Mouse (Mus musculus) neural tube, embryonic 13.5 days (tissue): Measurements from ENCODE around the gene Gm16181. TPM values are rescaled to one million over a fixed set of nuclear protein-coding genes. Genes with fewer than 3 reads are reported as not detected.
A peak's percentile ranks its signal among the peaks of the same experiment; 100 is the strongest.

Experiments
- ATAC-seq: fragments of 200-750 bp; cut with Nextera tagmentation; 2 replicates; pipeline ENCODE4 v1.8.0; 2017; ENCODE audit warnings: low read depth, mild to moderate bottlenecking, moderate TSS enrichment, moderate library complexity
- H3K27ac ChIP-seq: fragments of 300-500 bp; sonication (generic); replicated peaks from 2 replicates; pipeline ENCODE4 v1.5.1; 2015; ENCODE audit warnings: moderate library complexity, mild to moderate bottlenecking, inconsistent platforms
- H3K27me3 ChIP-seq: fragments of 300-500 bp; sonication (generic); 2 replicates; pipeline ENCODE4 v1.6.1; 2015; ENCODE audit warnings: mild to moderate bottlenecking, inconsistent platforms
- H3K36me3 ChIP-seq: fragments of 300-500 bp; sonication (generic); 2 replicates; pipeline ENCODE4 v1.6.1; 2015; ENCODE audit warnings: mild to moderate bottlenecking, inconsistent platforms
- H3K4me1 ChIP-seq: fragments of 300-500 bp; sonication (generic); replicated peaks from 2 replicates; pipeline ENCODE4 v1.6.1; 2015; ENCODE audit warnings: inconsistent platforms
- H3K4me2 ChIP-seq: fragments of 300-500 bp; sonication (generic); 2 replicates; pipeline ENCODE4 v1.6.1; 2015; ENCODE audit warnings: inconsistent platforms, mild to moderate bottlenecking, moderate library complexity
- H3K4me3 ChIP-seq: fragments of 300-500 bp; sonication (generic); 2 replicates; pipeline ENCODE4 v1.5.1; 2015; ENCODE audit warnings: mild to moderate bottlenecking, inconsistent platforms
- H3K9ac ChIP-seq: fragments of 300-500 bp; sonication (generic); 2 replicates; pipeline ENCODE4 v1.6.1; 2015; ENCODE audit warnings: moderate library complexity, mild to moderate bottlenecking, inconsistent platforms
- H3K9me3 ChIP-seq: fragments of 300-500 bp; sonication (generic); 2 replicates; pipeline ENCODE4 v1.6.1; 2016; ENCODE audit warnings: inconsistent platforms
- WGBS: fragments of 180-500 bp; shearing (Covaris S2); methylation state at CpG from one replicate; pipeline ENCODE4 v1.1.7; 2015; 5-methylcytosine and 5-hydroxymethylcytosine counted together
- polyA plus RNA-seq: library from polyadenylated mRNA; unstranded; fragments of >200 nt; fragmentation: Nextera tagmentation; extraction: Ambion mirVana; gene quantifications from 2 replicates; pipeline ENCODE4 v1.2.1, GENCODE M21; 2015

Gene Gm16181
- polyA plus RNA-seq, 1 experiment from 2014 or later, result 0.56 TPM

DNA sequence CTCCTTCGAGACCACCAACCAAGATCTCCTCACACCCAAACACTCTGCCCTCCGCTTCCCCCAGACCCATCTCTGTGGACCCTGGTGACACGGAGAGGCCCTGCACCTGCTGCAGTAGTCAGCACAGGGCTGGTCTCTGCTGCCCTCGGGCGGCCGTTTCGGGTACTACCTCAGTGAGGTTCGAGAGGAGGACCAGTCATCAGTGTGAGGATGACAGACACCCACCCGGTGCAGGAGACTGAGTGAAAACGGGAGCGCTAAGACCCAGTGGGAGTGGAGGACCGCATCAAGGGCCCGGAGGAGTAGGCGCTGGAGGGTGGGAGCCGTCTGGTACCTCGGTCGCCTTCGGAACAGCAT, 15.7 kb downstream of the Gm16181 start:
- WGBS, result 1% methylated on average over 18 of the region's 18 CpGs
- peaks cover 3% of the 10 kb centered on the region; the same call in 1 of the 2 replicates for H3K36me3 ChIP-seq
- ATAC-seq, result peak; percentile 86
- peaks cover 55% of the 10 kb centered on the region for H3K4me1 ChIP-seq
- peak overlapping the region; percentile 53 for H3K4me3 ChIP-seq
- H3K9me3 ChIP-seq, result no peaks in the 10 kb centered on the region
- peak overlapping the region; percentile 95 for H3K27ac ChIP-seq
- peak overlapping the region; percentile 77 for H3K9ac ChIP-seq
- H3K4me2 ChIP-seq, result peak overlapping the region; percentile 97
- H3K27me3 ChIP-seq, result no peaks in the 10 kb centered on the region

DNA sequence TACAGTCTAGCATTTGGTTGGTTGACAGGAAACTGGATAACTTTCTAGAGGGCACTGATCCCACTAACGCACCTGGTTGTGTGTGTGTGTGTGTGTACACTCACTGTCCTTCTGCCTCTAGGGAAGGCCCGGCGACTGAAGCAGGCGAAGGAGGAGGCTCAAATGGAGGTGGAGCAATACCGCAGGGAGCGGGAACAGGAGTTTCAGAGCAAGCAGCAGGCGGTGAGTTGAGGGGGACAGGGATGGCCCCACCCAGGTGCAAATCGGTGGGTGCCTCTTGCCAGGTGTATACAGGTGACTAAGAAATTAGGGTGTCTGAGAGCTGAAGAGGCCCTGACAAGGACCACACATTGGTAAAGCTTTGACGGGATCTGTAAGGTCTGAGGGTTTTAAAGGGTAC, 16.4 kb downstream of the Gm16181 start:
- WGBS, result 78% methylated on average over 9 of the region's 9 CpGs
- 0 out of 2 replicates have a peak, but pooled peaks cover 3% of the 10 kb centered on the region for H3K36me3 ChIP-seq
- peak overlapping the region; percentile 97 for H3K4me2 ChIP-seq
- H3K4me1 ChIP-seq, result peaks cover 52% of the 10 kb centered on the region
- H3K9ac ChIP-seq, result peak overlapping the region; percentile 77
- no peaks in the 10 kb centered on the region for H3K27me3 ChIP-seq
- peak overlapping the region; percentile 53 for H3K4me3 ChIP-seq
- no peak for ATAC-seq
- no peaks in the 10 kb centered on the region for H3K9me3 ChIP-seq
- peak overlapping the region; percentile 95 for H3K27ac ChIP-seq

DNA sequence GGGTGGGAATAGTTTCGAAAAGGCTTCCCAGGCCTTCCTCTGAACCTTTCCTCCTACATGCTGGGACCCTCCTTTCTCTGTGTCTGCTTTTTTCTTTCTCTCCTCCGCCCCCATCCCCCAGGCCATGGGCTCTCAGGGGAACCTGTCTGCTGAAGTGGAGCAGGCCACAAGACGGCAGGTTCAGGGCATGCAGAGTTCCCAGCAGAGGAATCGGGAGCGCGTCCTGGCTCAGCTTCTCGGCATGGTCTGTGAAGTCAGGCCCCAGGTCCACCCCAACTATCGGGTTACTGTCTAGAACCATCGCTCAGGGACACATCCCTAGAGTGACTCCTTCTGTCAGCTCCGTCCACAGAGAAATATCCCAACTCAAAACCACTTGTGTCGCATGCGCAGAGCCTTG, 16.9 kb downstream of the Gm16181 start:
- ATAC-seq, result no peak
- Histone ChIP-seq H3K36me3 (0 out of 2 replicates have a peak, but pooled peaks cover 3% of the 10 kb centered on the region), H3K9ac (peak overlapping the region; percentile 77), H3K4me1 (peaks cover 47% of the 10 kb centered on the region), H3K9me3 (no peaks in the 10 kb centered on the region), H3K4me2 (peak overlapping the region; percentile 97), H3K27me3 (no peaks in the 10 kb centered on the region), H3K4me3 (peak overlapping the region; percentile 53; the same call in 1 of the 2 replicates), H3K27ac (no peak overlapping the region)
- 85% methylated on average over 12 of the region's 12 CpGs for WGBS

DNA sequence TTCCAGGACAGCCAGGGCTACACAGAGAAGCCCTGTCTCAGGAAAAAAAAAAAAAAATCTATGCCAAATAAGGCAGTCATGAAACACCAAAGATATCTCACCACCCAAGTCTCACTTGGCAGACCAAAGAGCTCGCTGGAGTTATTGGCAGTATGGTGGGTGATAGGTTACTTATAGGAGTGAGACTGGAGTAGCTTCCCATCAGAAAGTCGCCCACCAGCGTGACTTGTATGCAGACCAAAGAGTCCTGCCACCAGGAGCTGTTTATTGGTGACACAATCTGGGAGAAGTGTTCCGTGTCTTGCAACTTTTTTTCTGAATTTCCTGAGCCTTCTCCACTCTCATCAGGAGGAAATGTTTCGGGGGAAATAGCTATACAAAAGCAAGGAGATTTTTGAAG, 19.1 kb downstream of the Gm16181 start:
- Histone ChIP-seq H3K4me2 (no peak overlapping the region), H3K36me3 (peaks cover 16% of the 10 kb centered on the region), H3K4me3 (no peak overlapping the region), H3K9me3 (no peaks in the 10 kb centered on the region), H3K27ac (peak overlapping the region; percentile 100; the same call in 1 of the 2 replicates), H3K27me3 (no peaks in the 10 kb centered on the region), H3K4me1 (peaks cover 46% of the 10 kb centered on the region), H3K9ac (no peak overlapping the region)
- WGBS, result 87% methylated on average over 5 of the region's 5 CpGs
- no peak for ATAC-seq

DNA sequence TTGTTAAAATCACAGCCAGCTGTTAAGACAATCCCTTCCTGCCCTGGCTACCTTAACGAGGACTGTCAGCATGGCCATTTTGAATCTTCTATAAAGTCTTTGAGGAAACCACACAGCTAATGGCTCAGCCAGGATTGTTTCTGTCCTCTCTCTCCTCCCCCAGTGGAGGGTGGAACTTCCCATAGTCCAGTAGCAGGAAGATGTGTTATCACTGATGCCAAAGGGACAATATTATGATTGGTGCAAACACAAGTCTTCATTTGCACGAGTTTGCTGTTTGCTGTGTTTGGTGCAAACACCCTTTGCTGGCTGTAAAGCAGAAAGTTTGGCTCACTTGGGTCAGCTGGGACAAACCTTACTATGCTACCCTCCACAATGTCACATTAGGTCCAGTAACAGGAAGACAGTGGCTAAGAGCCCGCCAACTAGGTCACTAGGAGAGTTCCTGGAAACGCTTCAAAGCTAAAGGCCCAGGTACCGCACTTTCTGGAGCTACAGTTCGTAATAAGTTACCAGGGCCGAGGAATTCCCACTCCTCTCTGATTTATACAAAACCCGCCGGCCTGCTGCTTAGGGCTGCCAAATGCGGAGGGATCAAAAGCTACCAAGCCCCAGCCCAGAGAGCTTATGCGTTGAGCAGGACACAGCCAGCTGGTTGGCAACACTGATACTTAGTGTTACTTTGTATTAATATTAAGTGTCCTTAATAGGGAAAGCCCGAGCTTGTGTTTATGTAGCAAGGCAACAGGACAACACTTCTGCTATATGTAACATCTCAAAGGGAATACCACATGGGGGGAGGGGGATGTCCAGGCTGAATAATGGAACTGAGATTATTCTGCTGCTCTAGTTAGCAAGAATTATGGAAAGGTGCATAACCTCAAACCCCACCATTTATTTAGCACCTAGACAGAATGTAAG, 20.0 kb downstream of the Gm16181 start:
- H3K4me3 ChIP-seq, result peak overlapping the region; percentile 99
- 33% methylated on average over 12 of the region's 12 CpGs for WGBS
- H3K9ac ChIP-seq, result peak overlapping the region; percentile 100
- ATAC-seq, result peak; percentile 0; the same call in 1 of the 2 replicates
- peak overlapping the region; percentile 100 for H3K27ac ChIP-seq
- H3K9me3 ChIP-seq, result no peaks in the 10 kb centered on the region
- H3K4me1 ChIP-seq, result peaks cover 50% of the 10 kb centered on the region
- peak overlapping the region; percentile 93 for H3K4me2 ChIP-seq
- H3K36me3 ChIP-seq, result peaks cover 26% of the 10 kb centered on the region
- H3K27me3 ChIP-seq, result no peaks in the 10 kb centered on the region

DNA sequence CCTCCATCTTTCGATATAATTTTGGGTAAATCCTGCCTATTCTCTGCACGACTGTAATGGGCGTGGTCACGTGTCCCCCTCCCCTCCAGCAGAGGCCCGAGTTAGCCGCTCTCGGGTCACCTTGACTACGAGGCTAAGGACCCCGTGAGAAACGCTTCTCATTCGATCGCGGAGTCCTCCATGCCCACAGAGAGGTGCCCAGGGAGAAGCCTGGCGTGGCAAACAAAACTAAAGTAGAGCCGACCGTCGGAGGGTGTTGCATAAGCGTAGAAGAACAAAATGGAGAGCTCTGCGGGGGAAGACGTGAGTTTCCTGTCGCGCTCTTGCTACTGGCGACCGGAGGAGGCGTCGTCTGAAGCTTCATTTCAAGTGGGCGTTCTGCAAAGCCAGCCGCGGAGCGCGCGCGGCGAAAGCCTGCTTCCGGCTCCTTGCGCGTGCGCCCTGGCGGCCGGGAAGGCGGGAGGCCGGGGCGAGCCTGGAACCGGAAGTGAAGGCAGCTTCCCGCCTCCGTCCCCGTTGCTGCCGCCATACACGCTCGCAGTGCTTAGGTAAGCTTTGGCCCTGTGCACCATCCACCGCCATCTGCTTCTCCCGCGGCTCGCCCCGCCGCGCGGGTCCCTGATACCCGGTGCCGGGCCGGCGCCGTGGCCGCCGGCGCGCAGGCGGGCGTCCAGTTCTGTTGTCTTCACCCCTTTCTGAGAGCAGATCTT, 20.8 kb downstream of the Gm16181 start, which contains the start of gene Ddx39b:
Gene Ddx39b (plus strand): TSS at position 442 of the 710 bp plus-strand sequence.
- Histone ChIP-seq H3K9me3 (no peaks in the 10 kb centered on the region), H3K9ac (peak within 1 kb of the TSS; percentile 100), H3K27ac (peak within 1 kb of the TSS; percentile 100), H3K4me2 (peak within 1 kb of the TSS; percentile 93), H3K27me3 (no peaks in the 10 kb centered on the region), H3K36me3 (peaks cover 34% of the 10 kb centered on the region), H3K4me3 (peak within 1 kb of the TSS; percentile 99), H3K4me1 (peaks cover 58% of the 10 kb centered on the region)
- WGBS, result under 1% methylated on average over 66 of the region's 69 CpGs
- ATAC-seq, result peak; percentile 89

DNA sequence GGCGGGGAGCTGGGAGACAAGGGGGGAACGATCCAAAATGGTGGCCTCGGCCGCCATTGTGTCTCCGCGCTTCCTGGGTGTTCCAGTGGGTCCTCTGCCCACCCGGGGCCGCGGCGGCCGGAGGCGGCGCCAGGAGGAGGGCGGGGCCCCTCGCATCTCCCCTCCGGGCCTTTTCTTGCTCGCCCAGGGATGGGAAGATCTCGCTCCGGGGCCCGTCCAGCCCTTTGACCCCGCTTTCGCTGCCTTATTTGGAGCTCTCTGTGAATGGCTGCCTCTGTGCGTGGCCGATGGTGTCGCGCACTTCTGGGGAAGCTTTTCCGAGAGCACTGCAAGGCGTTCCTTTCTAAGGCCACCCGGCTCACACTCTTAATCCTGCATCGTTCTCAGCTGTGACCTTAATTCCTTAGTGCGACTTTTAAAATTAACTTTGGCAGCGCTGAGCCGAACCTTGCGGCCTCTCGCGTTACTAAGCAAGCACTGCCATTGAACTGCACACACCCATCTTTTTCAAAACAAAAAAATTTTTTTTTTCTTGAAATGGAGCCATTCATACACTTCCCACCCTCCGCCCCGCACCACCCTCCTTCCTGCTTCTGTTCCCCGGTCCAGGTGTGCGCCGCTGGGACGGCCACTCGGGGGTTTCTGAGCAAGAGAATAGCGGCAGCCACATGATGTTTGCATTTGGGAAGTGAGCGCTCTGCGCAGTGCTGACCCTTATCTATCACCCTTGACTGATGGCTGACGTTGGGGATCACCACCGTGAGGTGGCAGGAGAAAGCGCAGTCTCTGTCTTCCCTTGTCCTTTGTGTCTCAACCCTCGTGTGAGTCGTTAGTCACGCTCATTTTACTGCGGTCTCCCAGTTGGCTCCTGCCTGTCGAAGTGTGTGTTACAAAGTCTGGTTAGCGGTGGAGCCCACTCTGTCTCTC, 21.6 kb downstream of the Gm16181 start:
- peak; percentile 40 for ATAC-seq
- Histone ChIP-seq H3K4me2 (peak overlapping the region; percentile 93), H3K4me1 (peaks cover 58% of the 10 kb centered on the region), H3K27me3 (no peaks in the 10 kb centered on the region), H3K36me3 (peaks cover 42% of the 10 kb centered on the region), H3K4me3 (peak overlapping the region; percentile 99), H3K9me3 (no peaks in the 10 kb centered on the region), H3K27ac (peak overlapping the region; percentile 100), H3K9ac (peak overlapping the region; percentile 100)
- WGBS, result 0% methylated on average over 55 of the region's 55 CpGs

DNA sequence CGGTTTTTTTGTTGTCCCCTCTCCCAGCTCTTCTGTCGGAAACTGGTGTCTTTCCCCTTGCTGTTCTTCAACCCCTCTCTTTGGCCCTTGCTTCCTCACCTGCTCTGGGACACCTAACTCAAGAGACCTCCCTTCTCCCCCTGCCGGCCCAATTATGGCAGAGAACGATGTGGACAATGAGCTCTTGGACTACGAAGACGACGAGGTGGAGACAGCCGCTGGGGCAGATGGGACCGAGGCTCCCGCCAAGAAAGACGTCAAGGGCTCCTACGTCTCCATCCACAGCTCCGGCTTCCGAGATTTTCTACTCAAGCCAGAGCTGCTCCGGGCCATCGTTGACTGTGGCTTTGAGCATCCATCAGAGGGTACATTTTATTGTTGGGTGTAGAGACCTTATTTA, 22.5 kb downstream of the Gm16181 start:
- H3K4me2 ChIP-seq, result peak overlapping the region; percentile 93
- H3K27ac ChIP-seq, result peak overlapping the region; percentile 100
- H3K9ac ChIP-seq, result peak overlapping the region; percentile 100
- no peak for ATAC-seq
- H3K4me1 ChIP-seq, result peaks cover 55% of the 10 kb centered on the region
- H3K27me3 ChIP-seq, result no peaks in the 10 kb centered on the region
- peaks cover 50% of the 10 kb centered on the region for H3K36me3 ChIP-seq
- WGBS, result 2% methylated on average over 16 of the region's 16 CpGs
- H3K4me3 ChIP-seq, result peak overlapping the region; percentile 99
- H3K9me3 ChIP-seq, result no peaks in the 10 kb centered on the region

DNA sequence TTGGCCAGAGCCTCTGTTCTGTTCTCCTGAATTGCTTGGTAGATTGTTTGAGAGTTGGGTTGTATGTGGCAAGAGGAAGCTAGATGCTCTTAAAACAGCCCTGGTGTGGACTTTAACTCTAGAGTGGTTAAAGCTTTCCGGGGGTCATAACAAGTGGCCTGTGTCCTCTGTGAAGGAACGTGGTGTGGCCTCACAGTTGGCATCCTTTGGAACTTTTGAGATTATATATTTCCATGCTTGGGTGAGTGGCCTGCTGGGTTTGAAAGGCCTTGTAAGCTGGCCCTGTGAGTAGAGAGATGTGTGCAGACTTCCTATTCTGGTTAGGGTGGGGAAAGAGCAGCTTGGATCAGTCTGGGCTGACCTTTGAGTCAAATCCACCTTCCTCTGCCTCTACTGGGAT, 24.4 kb downstream of the Gm16181 start:
- Histone ChIP-seq H3K4me3 (peak overlapping the region; percentile 99), H3K27ac (no peak overlapping the region), H3K9ac (peak overlapping the region; percentile 100), H3K27me3 (no peaks in the 10 kb centered on the region), H3K36me3 (peaks cover 69% of the 10 kb centered on the region), H3K4me1 (peaks cover 53% of the 10 kb centered on the region), H3K9me3 (no peaks in the 10 kb centered on the region), H3K4me2 (peak overlapping the region; percentile 93)
- WGBS, result 78% methylated on average over 2 of the region's 2 CpGs
- no peak for ATAC-seq

DNA sequence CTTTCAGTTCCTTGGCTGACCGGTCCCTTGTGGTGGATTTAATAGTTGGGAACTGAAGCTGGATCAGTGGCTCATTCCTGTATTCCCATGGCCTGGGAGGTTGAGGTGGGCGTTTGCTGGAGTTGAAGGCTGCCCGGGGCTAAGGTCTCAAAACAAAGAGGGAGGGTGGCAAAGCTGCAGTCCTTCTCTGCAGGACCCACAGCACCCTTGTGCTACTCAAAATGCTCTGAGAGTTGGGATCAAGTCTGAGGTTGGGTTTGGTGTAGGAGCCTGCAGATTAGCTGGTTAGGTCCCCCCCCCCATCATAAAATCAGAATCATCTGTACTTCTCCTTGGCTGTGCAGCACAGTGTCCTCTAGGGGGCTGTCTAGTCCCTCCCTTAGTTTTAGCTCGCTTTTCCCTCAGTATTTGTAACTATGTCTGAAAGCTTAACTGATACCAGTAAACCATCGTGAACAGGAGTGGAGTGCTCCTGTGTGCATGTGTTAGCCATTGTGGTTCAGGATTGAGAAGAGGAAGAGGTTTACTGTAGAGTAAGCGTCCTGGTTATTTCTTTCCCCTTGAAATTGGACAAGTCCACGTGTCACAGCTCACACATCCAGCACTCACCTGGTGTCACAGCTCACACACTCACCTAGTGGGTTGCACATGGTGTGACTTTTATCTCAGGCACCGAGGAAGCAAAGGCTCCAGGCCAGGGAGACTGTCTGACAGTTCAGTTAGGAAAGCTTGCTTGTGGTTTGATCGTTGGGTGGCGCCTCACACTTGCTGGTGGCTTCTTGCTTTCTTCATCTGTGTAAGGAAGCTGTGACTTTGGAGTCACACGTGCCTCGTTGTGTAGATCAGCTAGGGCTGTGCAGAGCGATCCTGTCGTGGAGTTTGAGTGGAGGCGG, 25.3 kb downstream of the Gm16181 start:
- no peak for ATAC-seq
- WGBS, result 84% methylated on average over 15 of the region's 15 CpGs

More for the DNA sequence above, 25.3 kb downstream of the Gm16181 start:
- Histone ChIP-seq H3K27me3 (no peaks in the 10 kb centered on the region), H3K9me3 (no peaks in the 10 kb centered on the region), H3K9ac (peak overlapping the region; percentile 100), H3K27ac (no peak overlapping the region), H3K4me2 (peak overlapping the region; percentile 93), H3K4me1 (peaks cover 44% of the 10 kb centered on the region), H3K36me3 (peaks cover 79% of the 10 kb centered on the region), H3K4me3 (peak overlapping the region; percentile 99)
